Mouse (Mus musculus) monocyte, adult 2 months (primary cell): Measurements from ENCODE around the gene Tmem120b.

Source experiments
- DNase-seq, 2 experiments: peaks; one replicate each; pipeline ENCODE4 v3.0.0; 2022; ENCODE audit warnings: low spot score in 2 of 2, low read depth in 1 of 2

Gene Tmem120b

DNA sequence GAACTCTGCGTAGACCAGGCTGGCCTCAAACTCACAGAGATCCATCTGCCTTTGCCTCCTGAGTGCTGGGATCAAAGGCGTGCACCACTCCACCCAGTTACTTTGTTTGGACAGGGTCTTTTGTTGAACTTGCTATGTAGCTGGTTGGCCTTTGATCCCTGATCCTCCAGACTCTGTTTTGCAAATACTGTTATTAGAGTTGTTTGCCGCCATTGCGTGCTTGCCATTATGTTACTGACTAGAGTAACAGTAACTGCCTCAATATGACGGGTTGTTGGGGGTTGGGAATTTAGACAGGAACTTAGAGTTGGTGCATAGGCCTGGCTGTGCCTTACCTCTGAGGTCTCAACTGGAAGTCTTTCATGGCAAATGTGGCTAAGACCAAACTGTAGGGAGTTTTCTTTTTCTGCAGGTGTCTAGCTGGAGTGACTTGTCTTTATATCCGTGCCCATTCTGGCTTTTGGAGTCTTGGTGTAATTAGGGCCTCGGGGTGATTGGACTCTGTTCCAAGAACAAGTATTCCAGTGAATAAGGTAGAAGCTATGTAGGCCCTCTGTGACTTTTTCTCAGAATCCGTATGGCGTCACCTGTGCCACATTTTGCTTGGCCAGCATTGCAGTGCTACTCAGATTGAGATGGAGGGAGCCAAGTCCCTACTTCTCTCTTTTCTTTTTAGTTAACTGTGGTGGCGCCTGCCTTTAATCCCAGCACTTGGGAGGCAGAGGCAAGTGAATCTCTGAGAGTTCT lies 22.5 kb downstream of the Tmem120b start:
- DNase-seq, result no peak

DNA sequence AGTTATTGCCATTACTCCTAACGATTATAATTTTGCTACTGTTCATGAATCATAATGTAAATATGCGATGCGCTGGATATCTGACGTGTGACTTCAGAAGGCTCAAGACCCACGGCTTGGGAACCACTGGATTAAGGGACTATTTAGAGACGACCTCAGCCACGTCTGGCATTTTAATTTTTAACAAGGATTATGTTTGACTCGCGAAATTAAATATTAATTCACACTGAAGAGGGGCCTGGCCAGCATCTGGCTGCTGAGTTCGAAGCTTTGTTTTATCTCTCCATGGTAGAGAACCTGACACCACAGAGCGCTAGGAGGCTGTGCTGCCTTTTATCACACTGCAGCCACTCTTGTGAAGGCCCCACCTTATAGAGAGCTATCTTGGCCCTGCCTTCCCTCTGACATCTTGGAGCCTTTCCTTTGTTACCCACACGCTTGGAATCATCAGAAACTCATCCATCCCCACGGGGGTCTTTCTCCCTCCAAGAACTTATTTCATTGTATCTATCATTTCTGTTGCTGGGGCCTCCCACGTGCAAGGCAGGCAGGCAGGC lies 24.9 kb downstream of the Tmem120b start:
- DNase-seq, result no peak

DNA sequence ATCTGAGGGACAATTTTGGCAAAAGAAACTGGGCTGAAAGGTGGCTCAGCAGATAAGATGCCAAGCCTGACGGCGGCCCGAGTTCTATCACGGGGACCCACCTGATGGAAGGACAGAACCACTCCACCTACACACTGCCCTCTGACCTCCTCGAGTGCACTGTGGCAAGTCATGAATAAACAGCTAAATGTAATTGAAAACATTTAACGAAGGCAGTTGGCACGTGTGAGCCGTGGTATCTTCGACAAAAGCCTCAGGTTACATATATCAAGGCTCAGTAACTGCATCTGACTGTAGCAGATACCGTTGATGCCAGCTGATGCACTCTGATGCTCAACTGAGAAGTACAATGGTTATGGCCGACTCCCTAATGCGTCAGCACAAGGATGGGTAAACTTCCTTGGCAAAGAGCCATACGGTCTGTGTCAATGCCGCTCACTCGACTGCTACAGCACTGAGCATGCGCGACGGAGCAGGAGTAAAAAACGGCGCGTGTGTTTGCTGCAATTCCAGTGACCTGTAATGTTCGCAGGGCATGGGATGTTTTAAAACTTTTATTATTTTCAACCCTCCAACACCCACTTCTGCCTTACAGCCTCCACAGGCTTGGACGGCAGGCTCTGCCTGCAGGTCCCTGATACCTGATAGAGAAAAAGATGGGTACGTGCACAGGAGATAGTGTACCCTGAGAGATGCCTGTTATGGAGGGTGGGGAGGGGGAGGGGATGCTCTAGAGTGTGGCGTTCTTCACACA lies 26.2 kb downstream of the Tmem120b start:
- DNase-seq, result no peak

GRCm38 (mm10) chr5:123096299-123096698 lies 28.1 kb downstream of the Tmem120b start:
- DNase-seq, result no peak

DNA sequence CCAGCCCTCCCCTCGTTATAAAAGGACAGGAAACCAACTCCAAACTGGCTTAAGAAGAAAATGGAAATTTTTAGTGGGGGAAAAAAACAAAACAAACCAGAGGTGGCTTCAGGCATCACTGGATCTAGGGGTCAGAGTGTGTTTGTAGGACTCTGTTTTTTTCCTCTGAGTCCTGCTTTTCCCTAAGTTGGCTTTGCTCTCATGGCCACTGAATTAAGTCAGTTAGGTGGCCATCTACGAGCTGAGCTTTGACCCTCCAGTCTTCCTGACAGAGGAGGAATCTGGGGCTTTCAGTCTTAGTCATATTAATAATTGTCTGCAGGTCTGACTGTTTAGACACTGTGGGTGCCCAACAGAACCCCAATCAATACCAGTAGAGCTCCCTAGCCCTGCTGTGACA lies 30.3 kb downstream of the Tmem120b start:
- no peak for DNase-seq

- DNase-seq, result no peak
Measured at GRCm38 (mm10) chr5:123102376-123102775, 34.2 kb downstream of the Tmem120b start.

DNA sequence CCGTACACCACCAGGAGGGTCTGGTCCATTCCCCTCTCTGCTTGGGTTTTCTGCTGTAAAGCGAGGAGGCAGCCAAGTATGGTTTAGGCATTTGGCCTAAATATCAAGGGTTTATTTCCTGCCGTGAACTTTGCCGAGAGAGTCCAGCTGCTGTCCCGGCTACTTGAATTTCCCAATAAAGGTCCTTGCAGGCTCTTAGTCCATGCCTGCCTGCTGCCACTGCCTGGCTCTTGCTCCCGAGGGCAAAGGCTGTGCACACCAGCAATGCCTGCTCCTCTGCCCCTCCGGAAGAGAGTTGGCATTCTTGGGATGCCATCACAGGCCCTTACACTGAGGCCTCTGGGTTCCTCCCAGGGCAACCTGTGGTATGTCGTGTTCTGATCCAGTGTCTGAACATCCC lies 35.3 kb downstream of the Tmem120b start:
- DNase-seq, result no peak

DNA sequence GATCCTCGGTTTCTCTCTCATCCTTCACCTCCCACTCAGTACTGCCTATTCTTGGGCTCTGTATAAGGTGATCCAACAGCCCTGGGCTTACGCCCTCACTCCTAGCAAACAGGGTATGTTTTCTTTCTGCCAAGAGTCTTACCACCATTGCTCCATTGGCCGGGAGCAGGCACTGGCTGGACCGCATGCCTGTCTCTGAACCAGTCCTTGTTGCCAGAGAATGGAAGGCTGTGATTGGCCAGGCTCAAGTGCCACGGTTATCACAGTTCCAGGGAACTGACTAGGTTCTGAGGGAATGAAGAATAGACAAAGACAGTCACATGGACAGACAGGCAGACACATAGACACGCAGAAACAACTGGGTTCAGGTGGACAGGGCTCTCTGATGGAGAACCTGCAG lies 36.6 kb downstream of the Tmem120b start:
- DNase-seq, result no peak

DNA sequence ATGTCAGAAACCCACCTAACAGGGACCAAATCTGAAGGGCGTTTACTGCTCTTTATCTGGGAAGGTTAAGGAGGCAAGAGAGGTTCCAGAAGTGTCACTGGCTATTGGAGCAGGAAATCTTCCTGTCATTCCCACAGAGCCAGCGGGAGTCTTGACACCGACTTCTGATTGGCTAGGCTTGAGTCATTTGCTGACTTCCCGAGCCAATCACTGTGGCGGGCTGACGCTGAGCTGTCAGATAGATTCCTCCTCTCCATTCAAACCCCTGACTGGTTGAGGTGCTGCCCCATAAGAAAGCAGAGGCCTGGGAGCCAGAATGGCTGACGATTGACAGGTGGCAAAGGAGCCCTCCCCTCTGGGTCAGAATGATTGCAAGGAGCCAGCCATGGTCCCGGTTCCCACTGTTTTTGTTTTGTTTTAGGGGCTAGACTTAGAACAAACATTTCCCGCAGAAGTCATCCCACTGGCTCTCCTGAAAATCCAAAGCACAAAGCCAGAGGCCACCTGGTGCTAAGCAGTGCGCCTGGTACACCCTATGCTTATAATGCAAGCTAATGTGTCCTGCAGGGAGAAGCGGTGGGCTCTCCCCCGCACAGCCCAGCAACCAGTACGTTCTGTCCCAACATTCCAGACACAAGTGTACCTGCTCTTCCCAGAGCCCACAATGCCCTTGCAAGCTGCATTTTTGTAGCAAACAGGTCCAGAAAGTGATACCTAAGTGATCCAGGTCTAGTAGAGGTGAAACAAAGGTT lies 41.4 kb downstream of the Tmem120b start:
- DNase-seq, result no peak

- DNase-seq, result no peak
Measured at GRCm38 (mm10) chr5:123110296-123110721, 42.1 kb downstream of the Tmem120b start.

GRCm38 (mm10) chr5:123114109-123114508 lies 45.9 kb downstream of the Tmem120b start:
- DNase-seq, result no peak

DNA sequence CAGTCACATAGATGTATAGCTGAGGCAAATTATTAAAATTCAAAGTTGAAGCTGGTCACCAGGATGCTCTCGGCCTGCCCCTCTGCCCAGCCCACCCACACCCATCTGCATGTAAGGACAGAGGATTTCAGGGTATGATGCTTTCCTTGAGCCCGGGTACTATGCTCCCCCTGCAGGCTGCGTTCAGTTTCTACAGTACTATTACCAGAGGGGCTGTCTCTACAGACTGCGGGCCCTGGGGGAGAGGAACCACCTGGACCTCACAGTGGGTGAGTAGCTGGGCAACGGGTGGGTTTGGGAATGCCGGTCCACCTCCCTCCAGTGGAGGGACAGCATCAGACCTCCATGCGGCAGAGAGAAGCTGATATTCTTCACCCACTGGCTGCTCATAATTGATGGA lies 46.7 kb downstream of the Tmem120b start:
- no peak for DNase-seq

- no peak for DNase-seq
Measured at GRCm38 (mm10) chr5:123116080-123116479, 47.9 kb downstream of the Tmem120b start.

- peak; percentile 26 to 58 for DNase-seq
Measured at GRCm38 (mm10) chr5:123117257-123117656, 49.0 kb downstream of the Tmem120b start.

DNA sequence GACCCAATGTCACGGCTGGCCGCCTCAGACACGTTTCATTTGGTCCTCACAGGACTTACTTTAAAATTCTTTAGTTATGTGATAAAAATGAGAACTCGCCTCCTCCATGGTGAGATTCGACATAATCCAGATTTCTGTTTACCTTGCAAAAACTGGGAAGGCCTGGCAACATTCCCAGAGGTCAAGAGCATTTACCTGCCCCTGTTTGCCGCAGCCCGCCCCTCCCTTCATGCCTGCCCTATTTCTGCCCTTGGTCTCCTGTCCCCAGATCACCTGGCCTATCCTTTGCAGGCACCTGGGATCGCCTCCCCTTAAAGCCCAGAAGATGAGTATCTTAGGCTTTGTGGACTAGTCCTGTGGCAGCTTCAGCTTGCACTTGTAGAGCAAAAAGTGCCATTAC lies 49.6 kb downstream of the Tmem120b start:
- no peak for DNase-seq

- no peak for DNase-seq
Measured at GRCm38 (mm10) chr5:123118826-123119225, 50.6 kb downstream of the Tmem120b start.

DNA sequence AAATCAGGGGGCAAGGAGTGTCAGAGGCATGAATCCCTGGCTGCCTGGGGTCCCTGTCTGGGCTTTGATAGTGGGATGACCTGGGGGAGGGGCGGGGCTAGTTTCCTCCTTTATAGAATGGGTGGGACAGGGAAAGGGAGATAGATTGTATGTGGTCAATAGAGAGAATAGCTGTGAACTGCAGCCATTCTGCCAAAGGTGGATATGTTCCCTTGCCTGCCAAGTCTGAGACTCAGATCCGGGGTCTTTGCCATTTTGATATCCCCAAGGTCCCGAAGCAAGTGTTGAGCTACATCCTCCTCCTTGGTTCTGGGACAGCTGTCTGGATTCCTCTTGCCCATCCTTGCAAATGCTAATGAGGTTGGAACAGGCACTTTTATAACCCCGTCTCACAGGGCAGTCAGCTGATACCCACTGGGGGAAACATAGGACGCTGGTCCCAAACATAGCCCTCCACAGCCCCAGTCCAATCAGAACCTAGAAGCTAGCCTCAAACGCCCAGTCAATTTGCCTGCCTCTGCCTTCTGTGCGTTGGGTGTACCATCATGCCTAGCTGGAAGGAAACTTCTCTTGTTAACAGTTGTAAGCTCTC lies 52.5 kb downstream of the Tmem120b start:
- no peak for DNase-seq

- no peak for DNase-seq
Measured at GRCm38 (mm10) chr5:123122181-123122580, 54.0 kb downstream of the Tmem120b start.

DNA sequence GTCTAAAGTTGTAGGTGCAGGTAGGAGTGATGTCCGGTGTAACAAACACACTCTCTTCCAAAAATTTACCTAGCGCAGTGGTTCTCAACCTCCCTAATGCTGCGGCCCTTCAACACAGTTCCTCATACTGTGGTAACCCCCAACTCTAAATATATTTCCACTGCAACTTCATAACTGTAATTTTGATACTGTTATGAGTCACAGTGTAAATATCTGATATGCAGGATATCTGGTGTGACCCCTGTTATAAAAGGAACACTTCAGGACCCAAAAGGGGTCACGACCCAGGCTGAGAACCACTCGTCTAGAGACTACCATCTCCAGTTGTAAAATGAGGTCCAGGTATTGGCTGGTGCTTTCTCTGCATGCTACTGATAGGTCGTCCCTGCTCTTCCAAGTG lies 56.9 kb downstream of the Tmem120b start:
- no peak for DNase-seq

DNA sequence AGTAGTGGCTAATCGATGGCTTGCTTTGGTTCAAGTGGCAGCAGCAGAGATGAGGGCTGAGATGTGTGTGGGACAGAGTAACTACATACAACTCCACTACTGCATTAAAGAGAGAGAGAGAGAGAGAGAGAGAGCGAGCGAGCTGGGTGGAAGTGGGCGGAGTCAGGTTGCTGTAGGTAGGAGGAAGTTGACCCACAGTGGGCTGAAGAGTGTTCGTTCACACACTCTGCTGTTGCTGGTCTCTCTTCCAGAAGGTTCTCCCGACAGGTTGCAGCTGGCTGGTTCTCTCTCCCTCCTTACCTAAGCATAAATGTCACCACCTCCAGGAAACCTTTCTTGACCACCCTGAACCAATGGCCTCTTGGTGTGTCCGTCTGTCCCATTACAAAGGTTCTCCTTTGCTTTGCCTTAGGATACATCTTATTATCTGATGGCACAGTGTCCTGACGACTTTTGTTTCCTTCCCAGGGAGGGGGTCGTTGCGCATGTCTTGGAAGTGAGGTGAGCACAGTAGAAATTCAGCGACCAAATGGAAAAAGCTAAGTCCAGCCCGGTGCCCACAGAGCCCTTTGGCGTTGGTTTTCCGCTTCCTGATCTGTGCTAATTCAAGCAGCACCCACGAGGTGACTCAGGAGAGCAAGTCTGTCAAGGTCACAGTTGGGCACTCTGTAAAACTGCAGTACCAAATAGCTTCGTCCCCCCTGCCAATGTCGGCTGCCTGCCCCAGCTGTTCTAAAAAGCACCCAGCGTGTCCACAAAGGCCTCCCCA lies 57.6 kb downstream of the Tmem120b start:
- peak in 1 of 2 experiments; percentile 22 for DNase-seq
